Mouse (Mus musculus) embryonic facial prominence, embryonic 13.5 days (tissue): ENCODE data around the gene Mvk. TPM values are rescaled to one million over a fixed set of nuclear protein-coding genes. Genes with fewer than 3 reads are reported as not detected.

ENCODE experiments used
- ATAC-seq: fragments of 200-750 bp; cut with Nextera tagmentation; 2 replicates; pipeline ENCODE4 v1.8.0; 2017; ENCODE audit warnings: low read depth; ENCODE audit not compliant: insufficient number of reproducible peaks, insufficient read depth, low FRiP score, low TSS enrichment
- H3K27ac ChIP-seq: fragments of 300-500 bp; sonication (generic); 2 replicates; pipeline ENCODE4 v1.5.1; 2015; ENCODE audit warnings: moderate library complexity, mild to moderate bottlenecking, inconsistent platforms
- H3K27me3 ChIP-seq: fragments of 300-500 bp; sonication (generic); 2 replicates; pipeline ENCODE4 v1.6.1; 2015; ENCODE audit warnings: mild to moderate bottlenecking, inconsistent platforms
- H3K36me3 ChIP-seq: fragments of 300-500 bp; sonication (generic); 2 replicates; pipeline ENCODE4 v1.6.1; 2015; ENCODE audit warnings: mild to moderate bottlenecking, inconsistent platforms
- H3K4me1 ChIP-seq: fragments of 300-500 bp; sonication (generic); 2 replicates; pipeline ENCODE4 v1.6.1; 2015; ENCODE audit warnings: inconsistent platforms
- H3K4me2 ChIP-seq: fragments of 300-500 bp; sonication (generic); 2 replicates; pipeline ENCODE4 v1.6.1; 2015; ENCODE audit warnings: moderate library complexity, mild to moderate bottlenecking, inconsistent platforms
- H3K4me3 ChIP-seq: fragments of 300-500 bp; sonication (generic); 2 replicates; pipeline ENCODE4 v1.5.1; 2015; ENCODE audit warnings: mild to moderate bottlenecking, inconsistent platforms
- H3K9ac ChIP-seq: fragments of 300-500 bp; sonication (generic); 2 replicates; pipeline ENCODE4 v1.6.1; 2015; ENCODE audit warnings: mild to moderate bottlenecking, inconsistent platforms
- H3K9me3 ChIP-seq: fragments of 300-500 bp; sonication (generic); 2 replicates; pipeline ENCODE4 v1.6.1; 2016; ENCODE audit warnings: inconsistent platforms
- WGBS: fragments of 180-500 bp; shearing (Covaris S2); methylation state at CpG from one replicate; pipeline ENCODE4 v1.1.7; 2015; ENCODE audit warnings: mixed read lengths; 5-methylcytosine and 5-hydroxymethylcytosine counted together
- polyA plus RNA-seq: library from polyadenylated mRNA; unstranded; fragments of >200 nt; fragmentation: Nextera tagmentation; extraction: Ambion mirVana; gene quantifications from 2 replicates; pipeline ENCODE4 v1.2.1, GENCODE M21; 2015

The Mvk gene
- polyA plus RNA-seq, 1 experiment from 2014 or later = 49.0 TPM

GRCm38 (mm10) chr5:114421561-114422298 lies 22.3 kb upstream of the Mvk start:
- no peak overlapping the region for H3K27ac ChIP-seq
- no peak for ATAC-seq
- no peak overlapping the region for H3K9ac ChIP-seq
- 81% methylated on average over 11 of the region's 11 CpGs for WGBS
- H3K4me1 ChIP-seq = no peaks in the 10 kb centered on the region
- H3K9me3 ChIP-seq = no peaks in the 10 kb centered on the region
- H3K4me2 ChIP-seq = no peak overlapping the region
- H3K4me3 ChIP-seq = no peak overlapping the region
- no peaks in the 10 kb centered on the region for H3K27me3 ChIP-seq
- peaks cover 46% of the 10 kb centered on the region for H3K36me3 ChIP-seq

- WGBS = 59% methylated on average over 5 of the region's 5 CpGs
- ATAC-seq = no peak
- no peak overlapping the region for H3K27ac ChIP-seq
- H3K27me3 ChIP-seq = no peaks in the 10 kb centered on the region
- H3K4me2 ChIP-seq = no peak overlapping the region
- H3K4me3 ChIP-seq = no peak overlapping the region
- no peaks in the 10 kb centered on the region for H3K9me3 ChIP-seq
- no peaks in the 10 kb centered on the region for H3K4me1 ChIP-seq
- no peak overlapping the region for H3K9ac ChIP-seq
- H3K36me3 ChIP-seq = peaks cover 37% of the 10 kb centered on the region
Observed at GRCm38 (mm10) chr5:114422591-114422990, 21.5 kb upstream of the Mvk start.

- WGBS = 88% methylated on average over 5 of the region's 5 CpGs
Observed at GRCm38 (mm10) chr5:114423961-114424360, 20.1 kb upstream of the Mvk start.

GRCm38 (mm10) chr5:114426732-114427131 lies 17.3 kb upstream of the Mvk start:
- Histone ChIP-seq H3K4me3 (no peak overlapping the region), H3K4me1 (no peaks in the 10 kb centered on the region), H3K4me2 (no peak overlapping the region), H3K9ac (no peak overlapping the region), H3K9me3 (no peaks in the 10 kb centered on the region), H3K36me3 (no peaks in the 10 kb centered on the region), H3K27me3 (no peaks in the 10 kb centered on the region), H3K27ac (no peak overlapping the region)
- 79% methylated on average over 6 of the region's 6 CpGs for WGBS
- no peak for ATAC-seq

More at GRCm38 (mm10) chr5:114423961-114424360, 20.1 kb upstream of the Mvk start:
- H3K4me2 ChIP-seq = no peak overlapping the region
- H3K27me3 ChIP-seq = no peaks in the 10 kb centered on the region
- ATAC-seq = no peak
- no peaks in the 10 kb centered on the region for H3K9me3 ChIP-seq
- peaks cover 23% of the 10 kb centered on the region for H3K36me3 ChIP-seq
- H3K4me3 ChIP-seq = no peak overlapping the region
- no peak overlapping the region for H3K27ac ChIP-seq
- H3K9ac ChIP-seq = no peak overlapping the region
- H3K4me1 ChIP-seq = no peaks in the 10 kb centered on the region

- Histone ChIP-seq H3K9ac (no peak overlapping the region), H3K9me3 (no peaks in the 10 kb centered on the region), H3K27ac (no peak overlapping the region), H3K4me1 (no peaks in the 10 kb centered on the region), H3K4me3 (no peak overlapping the region), H3K4me2 (no peak overlapping the region), H3K27me3 (no peaks in the 10 kb centered on the region), H3K36me3 (no peaks in the 10 kb centered on the region)
- no peak for ATAC-seq
- 75% methylated on average over 18 of the region's 18 CpGs for WGBS
Observed at GRCm38 (mm10) chr5:114428621-114429020, 15.4 kb upstream of the Mvk start.

GRCm38 (mm10) chr5:114429781-114430180 lies 14.3 kb upstream of the Mvk start:
- no peak overlapping the region for H3K27ac ChIP-seq
- 87% methylated on average over 7 of the region's 7 CpGs for WGBS

GRCm38 (mm10) chr5:114434359-114434758 lies 9.7 kb upstream of the Mvk start:
- H3K4me3 ChIP-seq = no peak overlapping the region
- no peak overlapping the region for H3K4me2 ChIP-seq
- no peak overlapping the region for H3K9ac ChIP-seq
- peaks cover 45% of the 10 kb centered on the region for H3K36me3 ChIP-seq
- H3K27ac ChIP-seq = no peak overlapping the region
- H3K4me1 ChIP-seq = no peaks in the 10 kb centered on the region
- no peaks in the 10 kb centered on the region for H3K9me3 ChIP-seq
- H3K27me3 ChIP-seq = no peaks in the 10 kb centered on the region
- ATAC-seq = no peak
- 92% methylated on average over 8 of the region's 8 CpGs for WGBS

More at GRCm38 (mm10) chr5:114429781-114430180, 14.3 kb upstream of the Mvk start:
- H3K36me3 ChIP-seq = peaks cover 10% of the 10 kb centered on the region
- no peaks in the 10 kb centered on the region for H3K27me3 ChIP-seq
- H3K4me2 ChIP-seq = no peak overlapping the region
- no peak overlapping the region for H3K9ac ChIP-seq
- no peaks in the 10 kb centered on the region for H3K4me1 ChIP-seq
- H3K4me3 ChIP-seq = no peak overlapping the region
- no peak for ATAC-seq
- no peaks in the 10 kb centered on the region for H3K9me3 ChIP-seq

- no peak overlapping the region for H3K27ac ChIP-seq
- no peaks in the 10 kb centered on the region for H3K27me3 ChIP-seq
- H3K36me3 ChIP-seq = peaks cover 45% of the 10 kb centered on the region
- ATAC-seq = no peak
- H3K9ac ChIP-seq = no peak overlapping the region
- no peaks in the 10 kb centered on the region for H3K4me1 ChIP-seq
- WGBS = 93% methylated on average over 14 of the region's 14 CpGs
- no peaks in the 10 kb centered on the region for H3K9me3 ChIP-seq
- H3K4me3 ChIP-seq = no peak overlapping the region
- no peak overlapping the region for H3K4me2 ChIP-seq
Observed at GRCm38 (mm10) chr5:114435588-114435987, 8.5 kb upstream of the Mvk start.

GRCm38 (mm10) chr5:114444368-114444692 lies 261 bp downstream of the Mvk start:
- Histone ChIP-seq H3K4me1 (peaks cover 24% of the 10 kb centered on the region), H3K9me3 (no peaks in the 10 kb centered on the region), H3K27ac (0 out of 2 replicates have a peak overlapping the region, but pooled peaks have one; percentile 2), H3K9ac (peak overlapping the region; percentile 88), H3K27me3 (no peaks in the 10 kb centered on the region), H3K36me3 (peaks cover 31% of the 10 kb centered on the region), H3K4me3 (peak overlapping the region; percentile 83), H3K4me2 (peak overlapping the region; percentile 77)
- no peak; the same call in 1 of the 2 replicates for ATAC-seq
- under 1% methylated on average over 21 of the region's 21 CpGs for WGBS

- no peak for ATAC-seq
- Histone ChIP-seq H3K9ac (no peak overlapping the region), H3K4me3 (no peak overlapping the region), H3K27ac (no peak overlapping the region), H3K27me3 (no peaks in the 10 kb centered on the region), H3K4me2 (no peak overlapping the region), H3K4me1 (peaks cover 17% of the 10 kb centered on the region), H3K9me3 (no peaks in the 10 kb centered on the region), H3K36me3 (peaks cover 72% of the 10 kb centered on the region)
- 71% methylated on average over 4 of the region's 4 CpGs for WGBS
Observed at GRCm38 (mm10) chr5:114449011-114449410, 4.9 kb downstream of the Mvk start.

GRCm38 (mm10) chr5:114456287-114456686 lies 12.2 kb downstream of the Mvk start:
- peaks cover 17% of the 10 kb centered on the region for H3K4me1 ChIP-seq
- WGBS = 78% methylated on average over 9 of the region's 9 CpGs
- peaks cover 35% of the 10 kb centered on the region for H3K36me3 ChIP-seq
- no peaks in the 10 kb centered on the region for H3K9me3 ChIP-seq
- no peak overlapping the region for H3K4me2 ChIP-seq
- ATAC-seq = no peak
- H3K9ac ChIP-seq = no peak overlapping the region
- H3K4me3 ChIP-seq = no peak overlapping the region
- H3K27me3 ChIP-seq = no peaks in the 10 kb centered on the region
- H3K27ac ChIP-seq = no peak overlapping the region

- Histone ChIP-seq H3K4me3 (no peak overlapping the region), H3K27me3 (no peaks in the 10 kb centered on the region), H3K36me3 (peaks cover 27% of the 10 kb centered on the region), H3K27ac (no peak overlapping the region), H3K4me2 (no peak overlapping the region), H3K9ac (no peak overlapping the region), H3K9me3 (no peaks in the 10 kb centered on the region), H3K4me1 (peaks cover 23% of the 10 kb centered on the region)
- WGBS = 84% methylated on average over 16 of the region's 16 CpGs
- no peak for ATAC-seq
Observed at GRCm38 (mm10) chr5:114456995-114457605, 13.0 kb downstream of the Mvk start.
